In the genomic region with DNA sequence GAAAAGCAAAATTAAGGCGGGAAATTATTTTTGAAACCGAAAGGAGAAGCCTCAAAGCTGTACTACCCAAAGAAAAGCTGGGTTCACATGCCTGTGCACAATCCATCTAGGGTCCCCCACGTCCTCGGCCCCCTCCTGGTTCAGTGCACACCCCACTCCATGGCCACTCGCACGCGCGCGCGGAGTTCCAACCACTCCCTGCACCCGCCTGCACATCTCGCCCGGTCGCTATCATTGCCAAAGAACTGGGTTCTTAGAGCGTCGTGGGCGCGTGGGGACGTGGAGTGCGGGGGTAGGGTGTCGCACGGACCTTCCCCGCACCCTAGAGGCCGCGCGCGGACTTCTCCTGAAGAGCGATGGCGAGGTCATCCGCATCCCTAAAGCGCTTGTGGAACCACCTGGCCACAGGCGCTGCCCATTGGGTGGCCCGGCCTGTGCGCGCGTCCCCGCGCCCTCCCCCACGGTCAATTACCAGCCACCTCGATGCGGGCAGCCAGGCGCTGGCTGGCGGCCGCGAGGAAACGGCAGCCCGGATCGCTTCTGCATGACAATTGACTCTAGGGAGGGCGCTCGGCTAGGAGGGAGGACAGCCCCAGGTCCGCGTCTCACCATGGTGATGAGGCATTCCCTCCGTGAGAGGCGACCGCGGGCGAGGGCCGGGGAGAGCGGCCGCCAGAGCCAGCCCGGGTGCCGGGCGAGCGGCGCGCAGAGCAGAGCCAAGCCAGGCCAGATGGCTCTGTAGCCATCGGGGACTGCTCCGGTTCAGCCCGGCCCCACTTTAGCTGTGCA, we compare ENCODE assay signal across 8 mouse cellular contexts. TPM values are rescaled to one million over a fixed set of nuclear protein-coding genes. Genes with fewer than 3 reads are reported as not detected.
A peak's percentile ranks its signal among the peaks of the same experiment; 100 is the strongest.
DNase-seq lines count a peak whose midpoint lies in the region; ATAC-seq and TF ChIP-seq lines count a peak whose summit lies in the region.

No protein-coding gene starts in this region.

- peaks cover 94% of the 10 kb centered on the region for H3K27me3 ChIP-seq in kidney, embryonic 15.5 days
- H3K27me3 ChIP-seq in liver, embryonic 13.5 days, result peaks cover 49% of the 10 kb centered on the region
- H3K27me3 ChIP-seq in neural tube, embryonic 14.5 days (ENCODE audit: control insufficient read depth, insufficient read depth, low read length), result peaks cover 34% of the 10 kb centered on the region

- H3K4me2 ChIP-seq in kidney, embryonic 15.5 days, result peak overlapping the region; percentile 98
- H3K4me2 ChIP-seq in liver, embryonic 13.5 days, result peak overlapping the region; percentile 97
- peak overlapping the region; percentile 68 for H3K4me2 ChIP-seq in neural tube, embryonic 14.5 days (ENCODE audit: low read depth, low read length)

- peak overlapping the region; percentile 3; the same call in 1 of the 2 replicates for H3K27ac ChIP-seq in cortical plate, adult 2 months (ENCODE audit: insufficient read depth, low read length)
- H3K27ac ChIP-seq in kidney, embryonic 15.5 days, result peak overlapping the region; percentile 45
- no peak overlapping the region; the same call in 1 of the 2 replicates for H3K27ac ChIP-seq in liver, embryonic 13.5 days
- peak overlapping the region; percentile 64; the same call in 1 of the 2 replicates for H3K27ac ChIP-seq in neural tube, embryonic 14.5 days (ENCODE audit: low read depth, low read length)

- no peak for TF ChIP-seq POLR2A in cortical plate, adult 2 months (IDR thresholded peaks at IDR 0.05; ENCODE audit: extremely low read depth, insufficient read depth, low read length)

- peak overlapping the region; percentile 45 for H3K9ac ChIP-seq in kidney, embryonic 15.5 days
- H3K9ac ChIP-seq in liver, embryonic 13.5 days, result peak overlapping the region; percentile 74
- peak overlapping the region; percentile 41 for H3K9ac ChIP-seq in neural tube, embryonic 14.5 days (replicated peaks; ENCODE audit: low read depth, low read length)

- no peaks in the 10 kb centered on the region for H3K36me3 ChIP-seq in kidney, embryonic 15.5 days
- no peaks in the 10 kb centered on the region for H3K36me3 ChIP-seq in liver, embryonic 13.5 days
- H3K36me3 ChIP-seq in neural tube, embryonic 14.5 days (ENCODE audit: control insufficient read depth, insufficient read depth, low read length), result no peaks in the 10 kb centered on the region

- ATAC-seq in granulocyte monocyte progenitor cell, adult 5-6 weeks (replicated peaks; ENCODE audit: poor library complexity, severe bottlenecking), result peak; percentile 71
- ATAC-seq in kidney, embryonic 15.5 days (replicated peaks; ENCODE audit: low FRiP score), result peak; percentile 92
- peak; percentile 48; the same call in 1 of the 2 replicates for ATAC-seq in liver, embryonic 13.5 days (ENCODE audit: low read depth)
- ATAC-seq in neural tube, embryonic 14.5 days (ENCODE audit: low read depth), result peak; percentile 91
- no peak for ATAC-seq in CD4-positive, CD25-positive, alpha-beta regulatory T cell, adult 4 months

- no peaks in the 10 kb centered on the region for H3K4me1 ChIP-seq in cortical plate, adult 2 months (ENCODE audit: control insufficient read depth, insufficient read depth, low read length)
- peaks cover 34% of the 10 kb centered on the region for H3K4me1 ChIP-seq in kidney, embryonic 15.5 days
- H3K4me1 ChIP-seq in liver, embryonic 13.5 days (replicated peaks), result peaks cover 67% of the 10 kb centered on the region
- H3K4me1 ChIP-seq in neural tube, embryonic 14.5 days (ENCODE audit: control insufficient read depth, insufficient read depth, low read length), result peaks cover 13% of the 10 kb centered on the region; the same call in 1 of the 2 replicates

- peak overlapping the region; percentile 25 for H3K4me3 ChIP-seq in cortical plate, adult 2 months (ENCODE audit: insufficient read depth, low read length)
- peak overlapping the region; percentile 53 for H3K4me3 ChIP-seq in kidney, embryonic 15.5 days (replicated peaks)
- H3K4me3 ChIP-seq in liver, embryonic 13.5 days (replicated peaks), result peak overlapping the region; percentile 67
- H3K4me3 ChIP-seq in neural tube, embryonic 14.5 days (ENCODE audit: low read depth, low read length), result peak overlapping the region; percentile 34

- no peak for TF ChIP-seq CTCF in cortical plate, adult 2 months (IDR thresholded peaks at IDR 0.05; ENCODE audit: extremely low read depth, insufficient read depth, low read length)

- peak; percentile 4 for DNase-seq in urinary bladder, postnatal 14 days (ENCODE audit: low spot score)
- no peak for DNase-seq in urinary bladder, postnatal 4 days (ENCODE audit: low spot score in 2 of 2)
- DNase-seq in liver, embryonic 13.5 days, result no peak

- WGBS in kidney, embryonic 15.5 days, result under 1% methylated on average over 69 of the region's 69 CpGs
- WGBS in liver, embryonic 13.5 days (ENCODE audit: insufficient replicate concordance), result 1% methylated on average over 69 of the region's 69 CpGs
- under 1% methylated on average over 69 of the region's 69 CpGs for WGBS in neural tube, embryonic 14.5 days

- H3K9me3 ChIP-seq in kidney, embryonic 15.5 days (replicated peaks), result no peaks in the 10 kb centered on the region
- H3K9me3 ChIP-seq in liver, embryonic 13.5 days (replicated peaks), result no peaks in the 10 kb centered on the region
- no peaks in the 10 kb centered on the region for H3K9me3 ChIP-seq in neural tube, embryonic 14.5 days (ENCODE audit: control insufficient read depth, low read length)

RNA-seq across cellular contexts. Expression of gene Rnf220, which starts 12.4 kb away (rescaled TPM):
- polyA plus RNA-seq in cortical plate, adult 2 months (2012; rRNA removed), result 217 and 226 TPM in 2 replicates
- 90.2 and 113 TPM in 2 replicates for total RNA-seq in granulocyte monocyte progenitor cell, adult 5-6 weeks (2014; fragmentation: Nextera tagmentation)
- total RNA-seq in granulocyte monocyte progenitor cell, adult 5-6 weeks (2017), result 68.2 and 68.3 TPM in 2 replicates
- polyA plus RNA-seq in kidney, embryonic 15.5 days (2015; fragmentation: Nextera tagmentation; extraction: Ambion mirVana), result 68.7 and 69.5 TPM in 2 replicates
- 31.6 and 34.2 TPM in 2 replicates for polyA plus RNA-seq in liver, embryonic 13.5 days (2015; fragmentation: Nextera tagmentation; extraction: Ambion mirVana)
- polyA plus RNA-seq in neural tube, embryonic 14.5 days (2014; fragmentation: Nextera tagmentation; extraction: Ambion mirVana), result 73.4 and 83.9 TPM in 2 replicates
- 10 to 100 TPM; 15.8 to 18.6 TPM for polyA plus RNA-seq in CD4-positive, CD25-positive, alpha-beta regulatory T cell, adult 4 months (2017; shearing (Covaris generic))
